Mouse (Mus musculus): ENCODE results near the gene Tmem147. TPM values are rescaled to one million over a fixed set of nuclear protein-coding genes. Genes with fewer than 3 reads are reported as not detected.
"Not testable (repeated sequence)": the region's sequence is repeated elsewhere in the genome, so short reads cannot be mapped to it uniquely, and the experiment has no call there.

The Tmem147 gene
- polyA plus RNA-seq, 1 experiment = 511 TPM

DNA sequence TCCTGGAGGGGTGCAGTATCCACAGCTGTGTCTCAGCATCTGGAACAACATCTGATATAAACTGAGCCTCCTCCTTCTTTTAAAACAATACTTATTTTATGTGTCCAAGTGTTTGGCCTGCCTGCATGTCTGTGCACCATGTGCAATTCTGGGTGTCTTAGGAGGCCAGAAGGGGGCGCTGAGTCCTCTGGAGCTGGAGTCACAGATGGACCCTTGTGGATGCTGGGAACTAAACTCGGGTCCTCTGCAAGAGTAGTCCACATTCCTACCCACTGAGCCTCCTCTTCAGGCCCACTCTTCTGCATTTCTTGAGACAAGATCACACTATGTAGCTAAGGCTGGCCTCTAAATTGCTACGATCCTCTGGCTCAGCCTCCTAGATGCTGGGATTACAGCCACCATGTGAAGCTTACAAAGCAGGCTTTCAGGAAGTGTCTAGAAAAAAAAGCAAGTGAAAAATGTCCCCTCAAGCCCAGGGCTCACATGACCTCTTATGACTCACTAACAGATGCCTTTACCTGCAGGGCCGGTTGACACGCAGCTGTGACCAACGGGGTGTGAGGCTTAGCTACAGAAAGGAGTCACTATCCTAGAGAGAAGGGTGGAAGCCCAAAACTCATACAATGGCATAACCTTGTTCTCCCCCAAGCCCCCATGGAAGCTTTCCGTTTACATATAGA, 18.3 kb upstream of the Tmem147 start:
- no peaks in the 10 kb centered on the region for H3K36me3 ChIP-seq (ENCODE audit: control insufficient read depth, insufficient read depth, low read length)
- WGBS = 67% methylated on average over 7 of the region's 7 CpGs
- DNase-seq = no peak
- H3K4me1 ChIP-seq (ENCODE audit: control insufficient read depth, insufficient read depth, low read length) = no peaks in the 10 kb centered on the region
- no peaks in the 10 kb centered on the region for H3K27me3 ChIP-seq (replicated peaks; ENCODE audit: control insufficient read depth, insufficient read depth, low read length)
- TF ChIP-seq POLR2A (IDR thresholded peaks at IDR 0.05; ENCODE audit: low read depth, low read length) (no peak), CTCF (conservative IDR thresholded peaks at IDR 0.05; ENCODE audit: insufficient read depth, insufficient read length, low read depth, low read length) (peak; percentile 17; the same call in 1 of the 2 replicates)
- no peak overlapping the region for H3K27ac ChIP-seq (ENCODE audit: insufficient read depth, low read depth, low read length)
- no peak overlapping the region for H3K4me3 ChIP-seq (ENCODE audit: insufficient read depth, low read depth, low read length)

DNA sequence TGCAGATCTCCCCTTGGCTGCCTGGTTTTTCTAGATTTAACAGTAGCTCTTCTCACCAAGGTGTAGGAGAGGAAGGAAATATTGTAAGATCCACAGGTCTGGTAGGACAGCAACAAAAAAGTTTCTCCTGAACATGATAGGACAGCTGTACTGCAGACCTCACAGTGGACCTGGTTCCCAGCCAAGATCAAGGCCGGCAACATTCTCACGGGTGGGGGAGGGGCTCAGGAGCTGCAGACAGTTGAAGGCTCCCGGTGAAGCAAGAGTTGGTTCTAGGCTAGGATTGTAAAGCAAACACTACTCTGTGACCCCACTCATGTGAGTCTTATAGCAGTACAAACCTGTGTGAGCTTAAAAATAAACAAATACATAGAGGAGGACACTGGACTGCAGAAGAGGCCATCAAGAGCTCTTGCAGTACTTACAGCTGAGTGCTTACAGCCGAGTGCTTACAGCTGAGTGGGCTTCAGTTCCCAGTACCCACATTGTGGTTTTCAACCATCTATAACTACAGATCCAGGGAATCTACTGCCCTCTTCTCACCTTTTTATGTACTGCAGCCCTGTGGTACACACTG, 14.8 kb upstream of the Tmem147 start:
- Histone ChIP-seq H3K27me3 (replicated peaks; ENCODE audit: control insufficient read depth, insufficient read depth, low read length) (no peaks in the 10 kb centered on the region), H3K27ac (ENCODE audit: insufficient read depth, low read depth, low read length) (no peak overlapping the region), H3K4me3 (ENCODE audit: insufficient read depth, low read depth, low read length) (no peak overlapping the region), H3K36me3 (ENCODE audit: control insufficient read depth, insufficient read depth, low read length) (no peaks in the 10 kb centered on the region), H3K4me1 (ENCODE audit: control insufficient read depth, insufficient read depth, low read length) (no peaks in the 10 kb centered on the region)
- 25% methylated on average over 4 of the region's 4 CpGs for WGBS
- TF ChIP-seq CTCF (conservative IDR thresholded peaks at IDR 0.05; ENCODE audit: insufficient read depth, insufficient read length, low read depth, low read length) = no peak
- peak; percentile 25 for DNase-seq

DNA sequence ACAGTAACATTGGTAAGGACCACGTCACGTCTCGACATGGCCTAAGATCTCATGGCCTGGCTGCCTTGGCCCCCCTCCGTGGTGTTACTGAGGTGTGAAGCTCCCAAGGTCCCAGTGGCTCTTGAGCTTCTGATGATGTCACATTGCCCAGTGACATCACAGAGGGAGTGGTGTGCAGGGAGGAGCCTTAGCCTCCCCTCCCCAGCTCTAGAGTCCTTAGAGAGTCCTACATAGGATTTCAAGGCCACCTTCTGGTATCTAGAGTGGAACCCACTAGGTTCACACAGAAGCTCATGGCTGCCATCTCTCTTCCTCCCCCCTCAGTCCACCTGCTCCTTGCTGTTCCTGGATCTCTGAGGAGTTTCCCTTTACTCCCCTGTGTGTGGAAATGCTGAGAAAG, 14.3 kb upstream of the Tmem147 start, which contains the start of gene Gapdhs:
Gene Gapdhs, minus strand, starts transcription at position 65 of the 400 bp plus-strand sequence.
- H3K4me1 ChIP-seq (ENCODE audit: control insufficient read depth, insufficient read depth, low read length); H3K27ac ChIP-seq (ENCODE audit: insufficient read depth, low read depth, low read length); H3K4me3 ChIP-seq (ENCODE audit: insufficient read depth, low read depth, low read length); H3K36me3 ChIP-seq (ENCODE audit: control insufficient read depth, insufficient read depth, low read length); DNase-seq; H3K27me3 ChIP-seq (replicated peaks; ENCODE audit: control insufficient read depth, insufficient read depth, low read length): not testable (repeated sequence)
- 91% methylated on average over 4 of the region's 4 CpGs for WGBS

DNA sequence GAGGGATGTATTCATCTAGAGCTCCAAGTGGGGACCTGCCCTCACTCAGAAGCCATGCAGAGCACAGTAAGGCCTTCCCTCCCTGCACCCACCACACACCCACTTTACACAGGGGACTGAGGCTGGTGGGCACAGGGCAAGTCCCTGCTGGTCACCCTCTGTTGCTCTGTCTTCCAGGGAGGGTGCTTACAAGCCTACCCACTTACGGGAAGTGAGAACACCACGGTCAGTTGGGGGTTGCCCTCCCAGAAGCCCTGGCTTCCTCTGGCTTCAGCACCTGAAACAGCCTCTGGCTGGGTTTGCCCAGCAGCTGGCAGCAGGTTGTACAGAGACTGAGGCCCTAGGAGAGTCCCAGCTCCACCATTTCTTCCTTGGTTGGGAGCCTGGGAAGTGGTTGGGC, 13.2 kb upstream of the Tmem147 start:
- WGBS = 72% methylated on average over 2 of the region's 2 CpGs
- not testable (repeated sequence) for H3K36me3 ChIP-seq (ENCODE audit: control insufficient read depth, insufficient read depth, low read length); H3K27me3 ChIP-seq (replicated peaks; ENCODE audit: control insufficient read depth, insufficient read depth, low read length); H3K4me1 ChIP-seq (ENCODE audit: control insufficient read depth, insufficient read depth, low read length); DNase-seq; H3K27ac ChIP-seq (ENCODE audit: insufficient read depth, low read depth, low read length); H3K4me3 ChIP-seq (ENCODE audit: insufficient read depth, low read depth, low read length)

DNA sequence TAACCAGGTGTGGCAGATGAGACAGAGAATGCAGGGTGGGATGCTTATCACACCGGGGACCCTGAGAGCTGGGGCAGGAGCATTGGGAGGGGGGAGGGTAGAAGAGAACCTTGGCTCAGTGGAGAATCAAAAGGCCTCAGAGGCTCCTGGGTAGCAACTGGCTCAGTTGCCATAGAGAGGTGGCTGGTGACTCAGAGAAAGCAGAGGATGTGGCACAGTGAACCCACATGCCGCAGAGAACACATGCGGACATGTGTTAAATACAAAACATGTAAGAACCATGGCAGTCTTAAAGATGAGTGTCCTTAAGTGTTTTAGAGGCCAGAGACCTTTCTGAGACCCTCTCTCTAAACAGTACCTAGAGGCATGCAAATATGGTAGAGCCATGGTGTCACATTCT, 6.9 kb upstream of the Tmem147 start:
- Histone ChIP-seq H3K4me3 (ENCODE audit: insufficient read depth, low read depth, low read length) (no peak overlapping the region), H3K36me3 (ENCODE audit: control insufficient read depth, insufficient read depth, low read length) (no peaks in the 10 kb centered on the region), H3K27ac (ENCODE audit: insufficient read depth, low read depth, low read length) (no peak overlapping the region), H3K27me3 (replicated peaks; ENCODE audit: control insufficient read depth, insufficient read depth, low read length) (no peaks in the 10 kb centered on the region), H3K4me1 (ENCODE audit: control insufficient read depth, insufficient read depth, low read length) (no peaks in the 10 kb centered on the region)
- 89% methylated on average over 3 of the region's 3 CpGs for WGBS
- TF ChIP-seq POLR2A (IDR thresholded peaks at IDR 0.05; ENCODE audit: low read depth, low read length) (no peak), CTCF (conservative IDR thresholded peaks at IDR 0.05; ENCODE audit: insufficient read depth, insufficient read length, low read depth, low read length) (no peak)
- DNase-seq = no peak

DNA sequence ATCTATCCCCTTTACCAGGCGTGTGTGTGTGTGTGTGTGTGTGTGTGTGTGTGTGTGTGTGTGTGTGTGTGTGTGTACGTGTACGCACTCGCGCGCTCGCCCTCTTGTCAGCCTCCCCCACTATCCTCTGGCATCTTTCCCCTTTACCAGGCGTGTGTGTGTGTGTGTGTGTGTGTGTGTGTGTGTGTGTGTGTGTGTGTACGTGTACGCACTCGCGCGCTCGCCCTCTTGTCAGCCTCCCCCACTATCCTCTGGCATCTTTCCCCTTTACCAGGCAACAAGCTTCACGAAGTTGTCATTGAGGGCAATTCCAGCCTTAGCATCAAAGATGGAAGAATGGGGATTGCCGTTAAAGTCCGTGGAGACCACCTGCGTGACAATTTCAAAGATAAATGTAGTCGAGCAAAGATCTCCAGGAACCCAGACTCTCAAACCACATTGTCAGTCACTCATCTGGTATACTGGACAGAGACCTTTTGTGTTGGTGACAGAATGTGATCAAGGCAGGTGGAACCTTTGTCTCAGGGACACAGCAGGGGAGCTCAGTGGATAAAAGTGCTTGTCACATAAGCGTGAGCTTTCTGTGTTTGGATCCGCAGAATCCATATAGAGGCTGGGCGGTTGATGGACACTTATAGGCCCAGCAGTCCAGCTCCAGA, 853 bp upstream of the Tmem147 start:
- 16% methylated on average over 20 of the region's 22 CpGs for WGBS
- peak overlapping the region; percentile 68; the same call in 1 of the 2 replicates for H3K27ac ChIP-seq (ENCODE audit: insufficient read depth, low read depth, low read length)
- H3K27me3 ChIP-seq (replicated peaks; ENCODE audit: control insufficient read depth, insufficient read depth, low read length); H3K36me3 ChIP-seq (ENCODE audit: control insufficient read depth, insufficient read depth, low read length); H3K4me1 ChIP-seq (ENCODE audit: control insufficient read depth, insufficient read depth, low read length); DNase-seq: not testable (repeated sequence)
- peak overlapping the region; percentile 74 for H3K4me3 ChIP-seq (ENCODE audit: insufficient read depth, low read depth, low read length)

DNA sequence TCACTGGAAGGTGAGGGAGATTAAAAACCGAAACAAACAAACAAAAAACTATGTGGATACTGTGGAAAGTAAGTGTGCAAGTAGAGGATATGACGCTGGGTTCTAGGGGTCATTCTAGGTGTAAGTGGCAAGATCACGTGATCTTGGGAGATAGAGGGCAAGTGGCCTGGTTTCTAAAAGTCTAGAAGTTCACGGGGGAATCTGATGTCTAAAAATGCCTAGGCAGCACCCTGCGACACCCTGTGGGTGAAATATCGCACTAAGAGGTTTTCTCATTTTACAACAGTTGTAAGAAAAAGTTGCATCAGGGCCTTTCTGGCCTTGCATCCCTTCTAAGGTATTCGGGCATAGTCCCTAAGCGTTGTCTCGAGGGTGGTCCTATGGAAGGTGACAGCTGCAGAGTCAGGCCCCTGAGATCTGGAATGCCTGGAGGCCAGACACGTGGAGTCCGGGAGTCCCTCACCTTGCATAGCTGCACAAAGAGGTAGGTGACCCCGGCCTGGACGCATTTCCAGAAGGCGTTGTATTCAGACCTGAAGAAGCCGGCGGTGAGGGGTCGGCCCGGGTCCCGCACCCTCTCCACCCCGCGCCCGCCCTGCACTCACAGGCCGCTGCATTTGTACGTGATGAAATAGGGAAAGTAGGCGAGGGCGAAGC, 473 bp downstream of the Tmem147 start:
- H3K4me1 ChIP-seq (ENCODE audit: control insufficient read depth, insufficient read depth, low read length) = no peaks in the 10 kb centered on the region; the same call in 1 of the 2 replicates
- no peaks in the 10 kb centered on the region for H3K27me3 ChIP-seq (replicated peaks; ENCODE audit: control insufficient read depth, insufficient read depth, low read length)
- peak; percentile 36 for DNase-seq
- 3% methylated on average over 26 of the region's 26 CpGs for WGBS
- TF ChIP-seq POLR2A (IDR thresholded peaks at IDR 0.05; ENCODE audit: low read depth, low read length) (no peak), CTCF (conservative IDR thresholded peaks at IDR 0.05; ENCODE audit: insufficient read depth, insufficient read length, low read depth, low read length) (peak; percentile 13; the same call in 1 of the 2 replicates)
- H3K4me3 ChIP-seq (ENCODE audit: insufficient read depth, low read depth, low read length) = peak overlapping the region; percentile 74
- no peaks in the 10 kb centered on the region for H3K36me3 ChIP-seq (ENCODE audit: control insufficient read depth, insufficient read depth, low read length)
- H3K27ac ChIP-seq (ENCODE audit: insufficient read depth, low read depth, low read length) = peak overlapping the region; percentile 53

Measured in kidney, adult 2 months (tissue).